Mouse (Mus musculus) hematopoietic stem cell, adult 5-6 weeks (primary cell): ENCODE results near the gene Ermp1. TPM values are rescaled to one million over a fixed set of nuclear protein-coding genes. Genes with fewer than 3 reads are reported as not detected.

ENCODE experiments used
- ATAC-seq, 2 experiments: fragments of 125-278 bp in 1 of 2; replicated peaks in 1 of 2; 2 replicates each; pipeline ENCODE4 v1.8.0; 2016 to 2017; ENCODE audit warnings: inconsistent platforms in 2 of 2, mild to moderate bottlenecking in 2 of 2, moderate number of reproducible peaks in 2 of 2, low read depth in 1 of 2, moderate TSS enrichment in 1 of 2; ENCODE audit not compliant: low FRiP score in 2 of 2, poor library complexity in 2 of 2, severe bottlenecking in 2 of 2, insufficient read depth in 1 of 2, low TSS enrichment in 1 of 2
- total RNA-seq: library from RNA; stranded (forward); fragments of 172-1452, 232-1000 nt; gene quantifications from 2 replicates; pipeline ENCODE4 v1.2.3, GENCODE M21; 2017

Gene Ermp1
- total RNA-seq, 1 experiment from 2014 or later, result 36.8 TPM

- ATAC-seq, result no peak
Observed at GRCm38 (mm10) chr19:29666965-29667594, 18.9 kb upstream of the Ermp1 start.

GRCm38 (mm10) chr19:29666164-29666563 lies 17.9 kb upstream of the Ermp1 start:
- no peak for ATAC-seq

- ATAC-seq, result no peak
Observed at GRCm38 (mm10) chr19:29664934-29665333, 16.7 kb upstream of the Ermp1 start.

- ATAC-seq, result no peak
Observed at GRCm38 (mm10) chr19:29663780-29664179, 15.6 kb upstream of the Ermp1 start.

GRCm38 (mm10) chr19:29661974-29662580 lies 13.9 kb upstream of the Ermp1 start:
- no peak for ATAC-seq

GRCm38 (mm10) chr19:29660835-29661764 lies 12.9 kb upstream of the Ermp1 start:
- ATAC-seq, result 0 out of 4 replicates have a peak, but pooled peaks of 1 of the 2 experiments have one; percentile 21

GRCm38 (mm10) chr19:29659705-29660104 lies 11.5 kb upstream of the Ermp1 start:
- no peak; a peak in 1 of 4 replicates for ATAC-seq

GRCm38 (mm10) chr19:29658836-29659235 lies 10.6 kb upstream of the Ermp1 start:
- ATAC-seq, result no peak

- no peak for ATAC-seq
Observed at GRCm38 (mm10) chr19:29657558-29657957, 9.3 kb upstream of the Ermp1 start.

GRCm38 (mm10) chr19:29657033-29657432 lies 8.8 kb upstream of the Ermp1 start:
- ATAC-seq, result no peak

GRCm38 (mm10) chr19:29656620-29657019 lies 8.4 kb upstream of the Ermp1 start:
- ATAC-seq, result no peak

- no peak for ATAC-seq
Observed at GRCm38 (mm10) chr19:29656029-29656428, 7.8 kb upstream of the Ermp1 start.

- ATAC-seq, result no peak
Observed at GRCm38 (mm10) chr19:29655148-29655547, 6.9 kb upstream of the Ermp1 start.

- ATAC-seq, result no peak
Observed at GRCm38 (mm10) chr19:29653768-29654265, 5.6 kb upstream of the Ermp1 start.

- no peak for ATAC-seq
Observed at GRCm38 (mm10) chr19:29649683-29650082, 1.5 kb upstream of the Ermp1 start.

- no peak for ATAC-seq
Observed at GRCm38 (mm10) chr19:29648550-29648914, 317 bp upstream of the Ermp1 start.

- ATAC-seq, result no peak
Observed at GRCm38 (mm10) chr19:29644747-29645146, 3.5 kb downstream of the Ermp1 start.
